Mouse (Mus musculus) colon, adult 2 months (tissue): ENCODE data around the gene Zfp281. TPM values are rescaled to one million over a fixed set of nuclear protein-coding genes. Genes with fewer than 3 reads are reported as not detected.

Source experiments
- polyA plus RNA-seq: library from polyadenylated mRNA; depleted of rRNA; stranded (reverse); fragments of >200 nt; gene quantifications from 2 replicates; pipeline ENCODE4 v1.2.3, GENCODE M21; 2012; rRNA removed

Gene Zfp281
- 0.93 and 1.0 TPM in 2 replicates for polyA plus RNA-seq

GRCm38 (mm10) chr1:136624146-136625018 lies at the start of gene Zfp281:
Gene Zfp281, plus strand, starts transcription at chr1:136624901.

Other genes with a start within 250 kb of the Zfp281 start
- 1.0 and 1.2 TPM in 2 replicates for gene Ddx59, start 209.6 kb upstream of the Zfp281 start, polyA plus RNA-seq
- gene Kif14, start 158.6 kb upstream of the Zfp281 start, polyA plus RNA-seq, result 0.46 and 0.50 TPM in 2 replicates